Mouse (Mus musculus) cerebellum, adult (tissue): ENCODE results near the gene Dtnb.
"Not testable (repeated sequence)": the region's sequence is repeated elsewhere in the genome, so short reads cannot be mapped to it uniquely, and the experiment has no call there.

Experiments
- ATAC-seq: cut with Nextera tagmentation; 2 replicates; pipeline ENCODE4 v1.9.2; 2017; ENCODE audit warnings: mild to moderate bottlenecking, moderate library complexity, mixed read lengths; ENCODE audit not compliant: insufficient number of reproducible peaks, low FRiP score, low TSS enrichment

The Dtnb gene

DNA sequence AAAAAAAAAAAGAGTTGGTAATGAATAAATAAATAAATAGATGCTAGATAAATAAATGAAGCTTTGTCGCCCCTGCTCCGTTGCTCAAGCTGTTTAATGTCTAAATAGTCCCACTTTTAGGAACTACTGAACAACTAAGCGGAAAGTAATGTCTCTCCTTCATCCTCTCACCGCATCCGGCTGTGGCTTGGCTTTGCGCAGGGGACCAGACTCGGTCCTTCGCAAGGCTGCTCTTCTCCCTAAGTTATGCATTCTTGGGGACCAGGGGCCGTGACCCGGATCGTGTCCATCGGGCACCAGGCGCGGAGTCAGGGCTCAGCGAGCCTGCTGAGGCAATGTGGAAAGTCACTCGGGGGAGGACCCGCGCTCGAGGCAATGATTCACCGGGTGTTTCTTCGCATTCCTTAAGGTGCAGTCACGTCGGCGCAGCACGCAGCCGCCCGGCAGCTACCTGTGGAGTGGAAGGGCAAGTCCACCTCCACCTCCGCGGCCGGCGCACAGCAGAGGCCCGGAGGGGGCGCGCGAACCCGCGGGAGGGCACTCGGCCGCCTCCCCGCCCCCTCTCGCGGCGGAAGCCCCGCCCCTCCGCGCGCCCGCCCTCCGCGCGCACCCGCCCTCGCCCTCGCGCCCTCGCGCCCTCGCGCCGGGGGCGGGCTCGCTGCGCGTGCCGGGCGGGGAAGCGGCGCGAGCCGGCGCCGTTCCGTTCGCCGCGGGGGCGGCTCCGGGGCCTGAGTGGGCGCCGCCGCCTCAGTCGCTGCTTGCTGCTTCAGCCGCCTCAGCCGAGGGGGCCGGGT lies at the start of gene Dtnb:
TSS of gene Dtnb (plus strand) at position 595 of the 794 bp plus-strand sequence.
- ATAC-seq, result peak; percentile 66

DNA sequence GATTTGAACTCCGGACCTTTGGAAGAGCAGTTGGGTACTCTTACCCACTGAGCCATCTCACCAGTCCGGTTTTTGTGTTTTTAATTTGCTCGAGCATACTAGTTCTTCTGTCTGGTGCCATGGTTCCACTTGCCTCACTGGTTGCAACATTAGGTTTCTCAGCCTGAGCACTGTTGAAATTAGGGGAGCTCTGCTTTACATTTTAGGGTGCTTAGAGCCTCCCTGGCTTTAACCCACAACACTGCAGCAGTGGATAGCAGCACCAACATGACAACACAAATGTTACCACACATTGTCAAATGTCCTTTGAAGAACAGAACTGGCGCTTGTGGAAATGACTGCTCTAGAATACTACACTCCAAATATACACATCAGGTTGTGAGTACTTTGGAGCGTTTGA lies 46.6 kb upstream of the Dtnb start:
- ATAC-seq, result no peak

DNA sequence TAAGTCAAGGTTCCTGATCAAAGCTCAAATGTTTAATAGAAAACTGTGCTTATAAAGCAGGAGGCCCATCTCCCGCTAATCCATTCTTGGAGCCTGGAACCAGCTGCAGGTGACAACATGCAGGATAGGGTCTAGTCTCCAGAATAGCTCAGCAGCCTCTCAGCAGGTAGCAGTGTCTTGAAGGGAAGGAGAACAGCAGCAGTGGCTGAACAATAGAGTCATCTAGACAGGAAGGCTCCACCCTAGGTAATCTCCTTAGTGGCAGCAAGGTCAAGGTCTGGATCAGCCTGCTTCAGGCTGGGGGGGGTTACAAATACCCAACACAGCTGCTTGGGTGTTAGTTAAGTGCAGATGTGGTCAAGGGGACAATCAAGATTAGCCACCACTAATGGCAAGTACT lies 36.7 kb upstream of the Dtnb start:
- not testable (repeated sequence) for ATAC-seq

DNA sequence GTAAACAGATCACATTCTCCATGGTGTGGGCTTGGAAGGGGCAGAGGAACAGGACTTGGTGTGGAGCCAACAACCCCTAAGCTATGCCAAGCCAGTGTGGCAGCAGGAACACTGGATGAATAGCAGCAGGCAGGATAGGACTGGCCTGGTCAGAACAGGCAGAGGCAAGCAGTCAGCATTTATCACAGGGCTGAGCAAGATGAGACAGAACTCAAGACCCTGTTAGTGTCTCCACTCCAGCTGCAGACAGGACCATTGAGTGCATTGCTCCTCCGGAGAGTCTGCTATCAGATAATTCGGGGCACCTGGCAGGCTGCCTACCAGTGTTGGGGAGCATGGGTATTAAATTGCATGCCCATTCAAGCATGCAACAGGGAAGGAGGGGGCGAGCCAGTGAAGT lies 34.6 kb upstream of the Dtnb start:
- no peak for ATAC-seq

DNA sequence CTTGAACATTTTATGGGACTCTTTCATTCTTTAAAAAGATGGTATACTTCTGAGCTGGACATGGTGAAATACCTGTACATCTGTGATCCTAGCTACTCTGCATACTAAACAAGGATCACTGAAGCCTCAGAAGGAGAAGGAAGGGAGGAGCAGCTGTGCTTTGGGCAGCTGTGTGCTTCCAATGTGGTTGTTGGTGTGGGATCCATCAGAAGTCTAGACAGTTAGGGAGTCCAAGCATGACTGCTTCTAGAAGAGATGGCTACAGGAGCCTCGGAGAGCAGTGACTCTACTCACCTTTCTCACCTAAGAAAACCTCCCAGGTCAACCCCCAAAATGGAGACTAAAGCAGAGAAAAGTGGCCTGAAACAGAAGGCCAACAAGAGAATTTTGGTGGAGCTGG lies 34.1 kb upstream of the Dtnb start:
- ATAC-seq, result no peak

DNA sequence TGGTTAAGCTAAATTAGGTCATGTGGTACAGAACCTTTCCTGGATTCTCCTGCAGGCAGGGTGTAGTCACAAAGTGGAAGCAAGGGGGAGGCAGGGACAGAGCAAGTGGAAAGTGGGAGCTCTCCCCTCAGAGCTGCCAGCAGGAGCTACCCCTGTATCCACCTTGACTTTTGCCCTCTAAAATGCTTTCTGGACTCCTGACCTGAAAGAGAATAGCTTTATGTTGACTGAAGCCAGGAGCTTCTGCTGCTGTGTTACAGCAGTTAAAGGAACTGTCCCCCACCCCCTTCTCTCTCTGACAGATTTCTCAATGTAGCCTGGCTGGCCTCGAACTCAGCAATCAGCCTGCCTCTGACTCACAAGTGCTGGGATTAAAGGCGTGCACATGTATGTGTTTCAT lies 32.6 kb upstream of the Dtnb start:
- no peak for ATAC-seq

DNA sequence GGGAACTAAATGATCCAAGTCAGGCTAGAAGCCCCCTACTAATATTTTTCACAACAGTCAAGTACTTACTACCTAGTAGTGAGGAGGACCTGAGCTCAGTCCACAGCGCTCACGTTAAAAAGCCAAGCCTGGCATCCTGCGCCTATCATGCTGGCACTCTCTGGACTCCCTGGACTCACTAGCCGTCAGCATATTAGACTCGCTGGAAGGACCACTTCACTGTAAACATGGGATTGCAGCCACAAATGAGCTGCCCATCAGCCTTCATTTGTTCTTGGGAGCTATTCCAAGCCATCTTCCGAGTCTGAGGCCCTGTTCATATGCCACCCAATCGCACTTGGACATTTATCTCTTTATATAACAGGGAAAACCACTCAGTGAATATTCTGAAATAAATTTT lies 31.3 kb upstream of the Dtnb start:
- no peak for ATAC-seq

DNA sequence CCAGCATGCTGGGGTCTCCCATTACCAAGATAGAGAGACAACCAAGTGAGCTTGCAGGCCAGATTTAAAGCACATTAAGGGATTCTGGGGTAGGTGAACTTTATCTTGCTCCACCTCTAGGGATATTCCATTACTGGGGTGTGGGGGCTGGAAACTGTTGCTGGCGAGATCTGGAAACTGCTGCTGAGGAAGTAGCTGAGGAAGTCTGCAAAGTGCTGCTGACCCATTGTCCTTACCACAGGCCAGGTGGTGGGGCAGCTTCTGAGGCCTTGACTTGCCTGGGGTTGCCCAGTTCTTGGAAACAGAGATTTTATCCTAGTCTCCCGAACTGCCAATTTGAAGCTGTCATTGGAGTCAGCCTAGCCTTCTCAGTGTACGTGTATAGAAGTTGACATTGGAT lies 26.7 kb upstream of the Dtnb start:
- ATAC-seq, result no peak

DNA sequence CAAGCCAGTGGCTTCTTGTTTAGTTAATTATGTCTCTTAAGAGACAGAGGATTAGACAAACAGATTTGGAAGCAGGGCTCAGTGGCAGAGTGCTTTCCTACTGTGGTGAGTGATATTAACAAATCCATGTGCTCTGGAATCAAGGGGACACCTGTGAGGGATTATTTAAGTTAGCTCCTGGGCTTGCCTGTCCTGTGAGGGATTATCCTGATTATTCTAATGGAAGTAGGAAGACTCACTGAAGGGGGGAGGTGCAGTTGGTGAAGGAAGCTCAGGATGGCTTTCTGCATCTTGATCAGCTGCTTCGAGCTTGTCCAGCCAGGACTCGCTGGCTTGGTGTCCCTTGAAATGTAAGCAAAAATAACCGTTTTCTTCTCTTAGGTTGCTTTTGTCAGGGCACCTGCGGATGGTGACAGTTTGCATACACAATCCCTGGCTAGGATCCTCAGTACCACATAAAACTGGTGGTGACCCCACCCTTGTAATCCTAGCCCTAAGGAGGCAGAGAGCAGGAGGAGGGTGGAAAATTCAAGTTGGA lies 26.0 kb upstream of the Dtnb start:
- no peak for ATAC-seq

DNA sequence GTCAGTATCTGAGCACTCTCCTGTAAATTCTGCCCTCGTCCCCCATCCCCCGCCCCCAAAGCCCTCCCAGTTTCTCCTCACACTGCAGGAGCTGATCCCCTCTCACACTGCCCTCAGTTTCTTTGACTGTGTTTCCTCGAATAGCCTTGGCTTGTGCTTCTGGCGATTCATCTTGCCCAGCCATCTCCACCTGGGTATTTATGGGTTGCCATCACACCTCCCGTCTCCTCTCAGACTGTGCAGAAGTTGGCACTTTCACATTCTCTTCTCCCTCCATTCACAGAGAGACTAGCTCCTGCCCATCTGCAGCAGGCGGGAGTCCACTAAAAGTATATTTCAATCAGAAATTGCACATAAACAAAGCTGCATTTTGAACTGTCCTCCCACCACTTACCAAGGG lies 25.4 kb upstream of the Dtnb start:
- no peak for ATAC-seq

DNA sequence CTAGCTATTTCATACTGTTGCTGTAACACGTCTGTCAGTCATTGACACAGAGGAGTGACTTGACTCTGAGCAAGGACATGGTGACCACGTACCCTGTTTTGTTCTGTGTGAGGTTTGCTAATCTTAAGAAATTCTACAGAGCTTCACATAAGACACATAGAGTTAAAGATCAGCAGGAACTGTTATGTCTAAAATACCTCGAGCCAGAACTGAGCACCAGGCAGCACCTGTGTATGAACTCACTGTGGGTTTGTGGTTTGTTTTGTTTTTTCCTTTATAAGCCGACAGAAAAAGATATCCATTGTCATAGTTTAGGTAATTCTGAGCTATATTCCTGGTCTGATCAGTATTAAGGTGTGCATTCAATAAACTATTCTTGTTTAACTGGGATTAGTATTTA lies 24.7 kb upstream of the Dtnb start:
- no peak for ATAC-seq

DNA sequence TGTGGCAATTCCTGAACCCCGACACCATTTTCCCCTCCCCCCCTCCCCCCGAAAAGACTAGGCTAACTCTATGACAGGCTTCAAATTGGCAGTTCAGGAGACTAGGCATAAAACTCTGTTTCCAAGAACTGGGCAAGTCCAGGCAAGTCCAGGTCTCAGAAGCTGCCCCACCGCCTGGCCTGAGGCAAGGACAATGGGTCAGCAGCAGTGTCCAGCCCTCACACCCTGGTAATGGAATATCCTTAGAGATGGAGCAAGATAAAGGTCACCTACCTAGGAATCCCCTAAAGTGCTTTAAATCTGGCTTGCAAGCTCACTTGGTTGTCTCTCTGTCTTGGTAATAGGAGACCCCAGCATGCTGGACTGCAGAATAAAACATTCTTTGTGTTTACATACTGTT lies 24.3 kb upstream of the Dtnb start:
- ATAC-seq, result no peak

DNA sequence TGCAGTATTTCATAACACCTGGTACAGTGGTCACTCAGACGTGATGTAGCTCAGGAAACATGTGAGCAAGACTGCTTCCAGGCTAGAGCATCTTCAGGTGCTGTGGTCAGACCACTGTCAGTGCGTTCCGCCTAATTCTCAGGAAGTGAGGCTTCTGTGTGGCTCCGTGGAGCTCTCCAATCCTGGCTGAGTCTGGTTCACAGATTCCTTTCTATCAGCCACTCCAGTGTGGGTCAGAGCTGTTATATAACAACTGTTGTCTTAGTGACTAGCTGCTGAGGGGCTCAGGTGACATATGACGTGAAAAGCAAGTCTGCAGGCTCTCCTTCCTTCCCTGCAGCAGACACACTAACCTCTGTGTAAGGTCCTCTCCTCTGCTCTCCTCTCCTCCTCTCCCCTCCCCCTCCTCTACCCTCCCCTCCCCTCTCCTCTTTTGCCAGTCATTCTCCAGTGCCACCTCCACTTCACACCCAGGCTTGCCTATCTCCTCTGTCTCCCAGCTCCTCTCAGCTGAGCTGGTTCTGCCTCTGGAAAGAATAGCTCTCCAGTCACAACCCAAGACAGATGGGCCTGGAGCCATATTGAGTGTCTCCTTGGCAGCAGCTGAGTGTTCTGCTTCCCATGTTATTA lies 23.5 kb upstream of the Dtnb start:
- ATAC-seq, result no peak

DNA sequence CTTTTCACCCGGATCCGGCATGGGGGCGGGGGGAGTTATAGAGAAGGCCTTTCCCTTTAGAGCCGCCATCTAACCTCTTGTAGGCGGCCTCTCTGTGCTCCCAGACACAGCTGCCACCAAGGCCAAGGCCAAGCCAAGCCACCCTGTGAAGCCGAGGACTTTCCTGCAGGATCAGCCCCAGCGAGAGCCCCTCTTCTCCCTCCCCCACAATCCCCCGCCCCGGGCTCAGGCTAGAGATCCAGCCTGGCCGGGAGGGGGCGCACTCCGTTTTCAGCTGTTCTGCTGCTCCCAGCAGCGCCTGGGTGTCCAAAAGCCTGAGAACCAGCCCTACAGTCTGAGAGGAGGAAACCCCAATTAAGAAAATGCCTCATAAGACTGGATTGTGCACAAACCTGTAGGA lies 21.9 kb upstream of the Dtnb start:
- no peak for ATAC-seq

DNA sequence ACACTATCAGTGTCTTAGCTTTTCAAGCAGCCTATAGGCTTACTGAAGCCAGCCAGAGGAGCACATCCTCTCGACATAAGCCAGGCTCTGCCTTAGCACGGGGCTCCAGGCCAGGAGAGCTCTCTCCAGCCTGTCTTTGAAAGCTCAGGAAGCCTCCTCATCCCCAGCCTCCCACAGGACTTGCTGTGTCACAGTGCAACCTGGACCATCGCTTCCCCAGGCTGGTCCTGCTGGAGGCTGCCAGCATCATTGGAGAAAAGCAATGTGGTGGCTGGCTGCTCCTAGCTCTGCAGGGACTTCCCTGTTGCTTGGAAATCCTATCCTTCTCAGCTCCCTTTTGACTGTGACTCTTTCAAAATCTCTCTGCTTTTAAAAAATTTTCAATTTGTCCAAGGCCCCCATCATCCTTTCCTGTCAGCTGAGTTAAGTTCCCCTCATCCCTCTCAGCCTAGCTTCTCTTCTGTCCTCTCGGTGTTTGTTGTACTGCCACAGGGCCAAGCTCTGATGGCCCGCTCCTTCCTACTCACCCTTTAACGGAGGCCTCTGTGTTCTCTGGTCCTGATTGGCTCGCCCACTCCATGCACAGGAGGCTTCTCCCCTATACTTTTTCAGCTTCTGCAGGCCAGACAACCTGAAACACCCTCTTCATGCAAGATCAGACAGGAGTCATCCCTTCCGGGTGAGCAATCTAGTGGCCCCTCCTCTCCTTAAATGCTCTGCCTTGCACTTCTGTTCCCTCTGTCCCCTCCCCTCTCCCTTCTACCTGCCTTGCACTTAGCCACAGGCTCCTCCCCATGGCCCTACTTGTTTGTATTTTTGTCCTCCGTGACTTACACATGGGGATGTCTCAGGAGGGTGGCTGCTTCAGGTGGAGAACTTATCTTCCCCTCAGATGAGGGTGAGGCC lies 14.5 kb upstream of the Dtnb start:
- ATAC-seq, result no peak

DNA sequence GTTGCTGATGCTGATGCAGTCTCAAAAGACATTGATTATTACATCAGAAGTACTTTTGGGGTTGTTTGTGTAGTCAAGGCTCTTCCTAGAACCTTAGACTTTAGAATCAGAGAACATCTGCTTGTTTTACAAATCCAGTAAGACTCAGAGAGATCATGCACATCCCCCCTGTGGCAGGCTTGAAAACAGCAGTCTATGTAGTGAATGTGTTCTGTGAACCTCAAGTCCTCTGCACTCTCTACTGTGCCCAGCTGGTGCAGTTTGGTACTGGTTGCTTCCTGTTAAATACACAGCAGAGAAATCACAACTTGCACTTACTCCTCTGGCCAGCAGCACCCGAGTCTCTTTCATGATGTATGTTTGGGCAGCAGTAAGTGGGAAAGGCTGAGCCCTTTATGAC lies 11.6 kb upstream of the Dtnb start:
- no peak for ATAC-seq

DNA sequence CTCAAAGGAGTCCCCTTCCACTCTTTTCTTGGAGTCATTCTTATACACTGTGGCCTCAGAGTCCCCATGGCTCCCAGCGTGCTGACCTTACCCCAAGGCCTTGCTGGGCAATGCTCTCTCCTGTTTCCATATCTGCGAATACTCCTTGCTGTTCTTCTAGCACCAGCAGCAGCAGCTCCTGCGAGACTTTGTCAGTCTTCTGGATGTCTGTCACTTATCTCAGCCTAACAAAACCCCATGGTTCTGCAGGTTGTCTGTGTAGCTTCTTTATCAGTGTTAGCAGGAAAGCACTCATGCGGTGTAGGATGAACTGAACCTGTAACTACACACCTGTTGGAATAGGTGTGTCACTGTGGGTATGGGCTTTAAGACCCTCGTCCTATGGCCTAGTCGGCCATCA lies 11.1 kb upstream of the Dtnb start:
- no peak for ATAC-seq

DNA sequence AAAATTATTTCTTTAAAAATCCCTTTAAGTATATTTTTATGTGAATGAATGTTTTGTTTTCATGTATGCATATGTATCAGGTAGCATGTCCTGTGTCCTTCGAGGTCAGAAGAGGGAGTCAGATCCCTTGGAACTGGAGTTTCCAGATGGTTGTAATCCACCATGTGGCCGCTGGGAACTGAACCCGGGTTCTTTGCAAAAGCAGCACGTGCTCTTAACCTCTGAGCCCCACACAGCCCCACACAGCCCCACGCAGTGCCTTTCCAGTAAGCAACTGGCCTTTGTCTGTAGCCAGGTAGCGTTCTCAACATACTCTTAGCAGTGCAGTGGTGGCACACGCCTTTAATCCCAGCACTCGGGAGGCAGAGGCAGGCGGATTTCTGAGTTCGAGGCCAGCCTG lies 9.4 kb upstream of the Dtnb start:
- no peak for ATAC-seq

DNA sequence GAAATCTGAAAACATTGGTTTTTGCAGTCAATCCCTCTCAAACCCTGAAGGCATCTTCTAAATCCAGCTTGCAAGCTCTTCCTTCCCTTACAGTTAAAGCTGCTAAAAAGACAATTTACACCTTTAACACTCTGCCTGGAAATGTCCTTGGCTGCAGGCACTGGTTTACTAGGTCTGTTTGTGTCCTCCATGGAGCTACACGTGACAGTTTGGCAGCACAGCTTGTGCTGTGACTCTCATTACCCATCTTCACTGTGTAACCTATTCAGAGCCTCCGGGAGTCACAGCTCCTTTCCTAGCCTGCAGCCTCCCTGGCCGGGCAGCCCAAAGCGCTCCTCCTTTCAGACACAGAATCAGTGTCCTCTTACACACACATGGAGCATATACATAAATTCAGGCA lies 8.5 kb upstream of the Dtnb start:
- ATAC-seq, result no peak

DNA sequence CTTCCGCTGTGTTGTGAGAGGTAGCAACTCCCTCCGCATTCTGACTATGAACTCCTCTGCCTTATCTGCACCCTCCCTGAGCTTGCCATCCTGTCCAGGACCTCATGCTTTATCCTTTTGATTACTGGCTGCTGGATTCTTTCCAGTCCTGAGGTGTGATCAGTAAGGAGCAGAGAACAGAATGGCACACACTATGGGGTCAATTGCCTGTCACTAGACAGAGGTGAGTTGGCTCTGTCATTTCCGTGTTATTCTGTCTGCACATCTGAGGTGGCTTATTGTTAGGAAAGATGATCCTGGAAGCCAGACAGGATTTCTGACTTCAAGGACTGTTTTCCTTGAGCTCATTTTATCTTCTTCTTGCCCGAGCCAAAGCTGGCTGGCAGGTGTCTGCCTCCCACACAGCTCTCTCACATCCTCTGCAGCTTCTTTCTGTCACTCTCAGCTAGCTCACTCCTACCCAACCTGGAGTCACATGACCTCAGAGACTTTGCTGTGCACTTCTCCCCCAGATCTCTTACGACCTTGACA lies 3.7 kb upstream of the Dtnb start:
- ATAC-seq, result no peak
